Mouse (Mus musculus) ES-Bruce4 (cell line): Measurements from ENCODE around the gene Myo1a. TPM values are rescaled to one million over a fixed set of nuclear protein-coding genes. Genes with fewer than 3 reads are reported as not detected.
"Not testable (repeated sequence)": the region's sequence is repeated elsewhere in the genome, so short reads cannot be mapped to it uniquely, and the experiment has no call there.

Experiments used
- H3K27ac ChIP-seq: 2 replicates; pipeline ENCODE4 v1.5.1; 2012; ENCODE audit warnings: low read length, inconsistent platforms; ENCODE audit not compliant: insufficient read depth
- H3K27me3 ChIP-seq: 2 replicates; pipeline ENCODE4 v1.6.1; 2012; ENCODE audit warnings: mild to moderate bottlenecking, low read length, inconsistent platforms; ENCODE audit not compliant: control insufficient read depth, poor library complexity, insufficient read depth, severe bottlenecking
- H3K36me3 ChIP-seq: 2 replicates; pipeline ENCODE4 v1.6.1; 2012; ENCODE audit warnings: inconsistent platforms, mild to moderate bottlenecking, low read length, moderate library complexity; ENCODE audit not compliant: control insufficient read depth, poor library complexity, insufficient read depth, severe bottlenecking
- H3K4me1 ChIP-seq: one replicate; pipeline ENCODE4 v1.8.1; 2011; ENCODE audit warnings: low read length; ENCODE audit not compliant: control insufficient read depth, insufficient read depth
- H3K4me3 ChIP-seq: 2 replicates; pipeline ENCODE4 v1.5.1; 2011; ENCODE audit warnings: low read depth, mild to moderate bottlenecking, low read length
- H3K9ac ChIP-seq: 2 replicates; pipeline ENCODE4 v1.6.1; 2012; ENCODE audit warnings: low read depth, mild to moderate bottlenecking, inconsistent platforms; ENCODE audit not compliant: poor library complexity, severe bottlenecking
- H3K9me3 ChIP-seq: replicated peaks from 2 replicates; pipeline ENCODE4 v1.6.1; 2012; ENCODE audit warnings: mild to moderate bottlenecking, low read length, inconsistent platforms; ENCODE audit not compliant: control insufficient read depth, poor library complexity, insufficient read depth, severe bottlenecking
- CTCF ChIP-seq: IDR thresholded peaks from one replicate; pipeline ENCODE4 v1.8.1; 2011; ENCODE audit warnings: low read depth, low read length
- EP300 ChIP-seq: IDR thresholded peaks from 2 replicates; pipeline ENCODE4 v1.6.1; 2011; ENCODE audit warnings: low read depth, low read length; ENCODE audit not compliant: insufficient read depth
- POLR2A ChIP-seq: IDR thresholded peaks from one replicate; pipeline ENCODE4 v1.8.1; 2011; ENCODE audit warnings: low read length; ENCODE audit not compliant: insufficient read depth
- polyA plus RNA-seq: library from polyadenylated mRNA; stranded (reverse); fragments of >200 nt; gene quantifications from 2 replicates; pipeline ENCODE4 v1.2.4, GENCODE M21; 2011; ENCODE audit warnings: low read depth; ENCODE audit not compliant: missing spikeins, insufficient read depth, insufficient read length

Myo1a gene
- 0.34 and 0.72 TPM in 2 replicates for polyA plus RNA-seq

- Histone ChIP-seq H3K27ac (no peak within 1 kb of the TSS), H3K27me3 (no peaks in the 10 kb centered on the region), H3K4me1 (no peaks in the 10 kb centered on the region), H3K4me3 (no peak within 1 kb of the TSS), H3K9me3 (no peaks in the 10 kb centered on the region), H3K9ac (no peak within 1 kb of the TSS), H3K36me3 (no peaks in the 10 kb centered on the region)
- TF ChIP-seq POLR2A (no peak), EP300 (no peak), CTCF (peak; percentile 54)
These were observed at the start of gene Myo1a for GRCm38 (mm10) chr10:127704766-127705220. Myo1a (plus strand) TSS chr10:127705170.

GRCm38 (mm10) chr10:127657617-127658016 lies 47.4 kb upstream of the Myo1a start:
- not testable (repeated sequence) for H3K4me1 ChIP-seq, H3K27me3 ChIP-seq, H3K27ac ChIP-seq, H3K9me3 ChIP-seq, H3K36me3 ChIP-seq
- Histone ChIP-seq H3K9ac (peak overlapping the region; percentile 68; the same call in 1 of the 2 replicates), H3K4me3 (peak overlapping the region; percentile 89)

- Histone ChIP-seq H3K27me3 (no peaks in the 10 kb centered on the region), H3K9me3 (no peaks in the 10 kb centered on the region), H3K9ac (peak overlapping the region; percentile 68), H3K27ac (peak overlapping the region; percentile 51; the same call in 1 of the 2 replicates), H3K4me1 (peaks cover 2% of the 10 kb centered on the region), H3K4me3 (peak overlapping the region; percentile 89), H3K36me3 (peaks cover 7% of the 10 kb centered on the region)
- TF ChIP-seq POLR2A: peak; percentile 30
- TF ChIP-seq CTCF: no peak
- 0 out of 2 replicates have a peak, but pooled peaks have one; percentile 45 for TF ChIP-seq EP300
These were observed 46.9 kb upstream of the Myo1a start for GRCm38 (mm10) chr10:127658076-127658475.

GRCm38 (mm10) chr10:127659551-127659950 lies 45.4 kb upstream of the Myo1a start:
- Histone ChIP-seq H3K27me3 (no peaks in the 10 kb centered on the region), H3K4me3 (no peak overlapping the region), H3K4me1 (peaks cover 2% of the 10 kb centered on the region), H3K9me3 (no peaks in the 10 kb centered on the region), H3K27ac (no peak overlapping the region), H3K36me3 (peaks cover 7% of the 10 kb centered on the region), H3K9ac (no peak overlapping the region)
- TF ChIP-seq CTCF (no peak), POLR2A (no peak), EP300 (no peak)

GRCm38 (mm10) chr10:127661291-127661914 lies 43.6 kb upstream of the Myo1a start:
- TF ChIP-seq POLR2A (no peak), EP300 (no peak), CTCF (no peak)
- no peaks in the 10 kb centered on the region for H3K9me3 ChIP-seq
- H3K36me3 ChIP-seq: peaks cover 7% of the 10 kb centered on the region
- peak overlapping the region; percentile 1; the same call in 1 of the 2 replicates for H3K9ac ChIP-seq
- H3K27ac ChIP-seq: no peak overlapping the region
- H3K27me3 ChIP-seq: no peaks in the 10 kb centered on the region
- peaks cover 2% of the 10 kb centered on the region for H3K4me1 ChIP-seq
- peak overlapping the region; percentile 11; the same call in 1 of the 2 replicates for H3K4me3 ChIP-seq

- peaks cover 2% of the 10 kb centered on the region for H3K4me1 ChIP-seq
- H3K4me3 ChIP-seq: peak overlapping the region; percentile 11; the same call in 1 of the 2 replicates
- H3K27me3 ChIP-seq: no peaks in the 10 kb centered on the region
- peaks cover 7% of the 10 kb centered on the region for H3K36me3 ChIP-seq
- TF ChIP-seq CTCF: no peak
- TF ChIP-seq EP300: 0 out of 2 replicates have a peak, but pooled peaks have one; percentile 8
- H3K9me3 ChIP-seq: no peaks in the 10 kb centered on the region
- no peak overlapping the region for H3K27ac ChIP-seq
- H3K9ac ChIP-seq: peak overlapping the region; percentile 1; the same call in 1 of the 2 replicates
These were observed 42.9 kb upstream of the Myo1a start for GRCm38 (mm10) chr10:127661915-127662663.
